Mouse (Mus musculus) right cerebral cortex, adult 2 months (tissue): Measurements from ENCODE around the gene Dnal4.

Experiments used
- DNase-seq, 2 experiments: peaks; one replicate each; pipeline ENCODE4 v3.0.0; 2021 to 2022; ENCODE audit warnings: low spot score in 2 of 2

Dnal4 gene

DNA sequence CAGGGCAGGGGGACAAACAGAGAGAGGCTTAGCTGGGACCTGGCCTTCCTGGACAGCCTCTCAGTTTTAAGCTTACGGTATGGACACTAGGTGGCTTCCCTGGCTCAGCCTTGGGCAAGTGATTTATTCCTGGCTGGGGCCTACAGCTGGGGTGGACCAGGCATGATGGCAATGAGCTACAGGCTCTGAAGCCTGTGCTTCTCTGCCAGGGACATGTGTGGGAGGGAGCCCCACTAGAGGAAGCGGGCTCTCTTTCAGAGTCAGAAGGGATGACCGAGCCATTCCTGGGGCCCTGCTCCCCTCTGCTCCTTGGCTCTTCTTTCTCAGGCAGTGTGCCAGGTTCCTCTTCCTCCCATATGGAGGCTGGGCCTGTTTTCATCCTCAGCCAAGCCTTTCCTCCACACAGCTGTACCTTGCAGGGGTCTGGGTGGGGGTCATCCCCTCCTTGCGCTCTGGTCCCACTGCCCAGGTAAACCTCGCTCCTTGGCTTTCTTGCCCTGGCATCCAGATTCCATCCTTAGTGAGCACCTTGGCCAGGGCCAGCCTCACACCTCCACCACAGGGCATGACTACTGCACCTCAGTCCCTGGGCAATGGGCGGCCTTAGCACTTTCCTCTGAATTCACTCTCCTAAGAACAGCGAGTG is 13.9 kb downstream of the Dnal4 start:
- DNase-seq: no peak

DNA sequence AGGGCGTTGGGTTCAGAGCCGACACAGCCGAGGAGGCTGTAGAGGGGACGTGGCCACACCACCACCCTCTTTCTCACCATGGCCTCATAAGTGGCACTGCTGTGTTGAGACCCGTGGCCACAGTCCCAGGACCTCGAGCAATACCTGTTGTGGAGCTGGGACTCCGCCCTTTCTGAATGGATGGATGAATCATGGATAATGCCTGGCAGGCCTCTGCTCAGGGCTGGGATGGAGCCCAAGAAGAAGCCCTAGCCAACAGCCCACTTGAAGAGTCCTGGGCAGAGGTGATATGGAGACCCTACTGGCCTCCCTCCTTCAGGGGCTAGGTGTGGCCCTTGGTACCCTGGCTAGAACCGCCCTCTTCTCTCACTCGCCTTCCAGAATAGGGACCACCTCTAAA is 14.6 kb downstream of the Dnal4 start:
- DNase-seq: no peak

- DNase-seq: peak in 1 of 2 experiments; percentile 69
Measured at GRCm38 (mm10) chr15:79760956-79761355, 16.7 kb downstream of the Dnal4 start.

GRCm38 (mm10) chr15:79757118-79757517 is 20.5 kb downstream of the Dnal4 start:
- DNase-seq: no peak

DNA sequence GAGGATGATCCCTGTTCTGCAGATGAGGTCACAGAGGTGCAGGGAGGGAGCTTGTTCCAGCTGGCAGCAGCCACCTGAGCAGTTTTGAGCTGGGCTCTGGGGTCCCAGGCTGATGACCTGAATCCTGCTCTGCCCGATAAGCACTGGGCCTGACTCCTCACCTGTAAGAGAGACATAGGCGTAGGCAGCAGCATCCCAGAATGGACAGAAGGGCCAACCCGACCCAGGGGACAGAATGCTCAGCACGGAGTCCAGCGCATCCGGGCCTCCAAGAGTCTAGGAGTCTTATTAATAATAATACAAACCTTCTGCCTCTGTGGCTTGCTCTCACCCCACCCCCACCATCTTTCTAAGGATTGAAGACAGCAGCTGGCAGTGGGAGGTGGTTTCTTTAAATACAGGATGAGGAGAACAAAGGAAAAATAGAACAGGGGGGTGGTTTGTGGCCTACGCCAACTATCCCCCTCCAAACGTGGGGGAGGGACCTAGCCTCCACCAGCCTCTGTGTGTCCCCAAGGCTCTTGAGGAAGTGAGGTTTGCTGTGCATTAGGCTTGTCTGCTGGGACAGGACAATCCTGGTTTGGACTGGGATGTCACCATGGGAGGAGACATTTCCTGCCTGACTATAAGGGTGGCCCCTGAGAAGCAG is 21.5 kb downstream of the Dnal4 start:
- DNase-seq: peak; percentile 59 to 78

- DNase-seq: no peak
Measured at GRCm38 (mm10) chr15:79755176-79755575, 22.5 kb downstream of the Dnal4 start.

DNA sequence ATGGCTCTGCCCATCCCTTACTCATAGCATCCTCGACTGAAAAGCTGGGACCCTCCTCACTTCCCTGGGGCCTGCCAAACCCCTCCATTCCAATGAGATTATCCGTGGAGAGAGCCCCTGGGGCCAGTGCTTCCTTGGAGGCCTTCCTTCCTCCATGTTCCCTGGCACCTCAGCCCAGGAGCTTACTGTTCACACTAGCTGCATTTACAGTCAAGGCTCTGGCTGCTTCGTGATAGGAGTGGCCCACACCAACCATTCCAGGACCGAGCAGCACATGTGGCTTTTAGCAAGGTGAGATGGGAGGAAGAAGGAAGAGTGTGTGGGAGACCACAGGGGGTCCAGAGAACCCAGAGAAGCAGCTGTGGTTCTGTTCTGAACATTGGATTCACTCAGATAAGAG is 23.8 kb downstream of the Dnal4 start:
- no peak for DNase-seq

DNA sequence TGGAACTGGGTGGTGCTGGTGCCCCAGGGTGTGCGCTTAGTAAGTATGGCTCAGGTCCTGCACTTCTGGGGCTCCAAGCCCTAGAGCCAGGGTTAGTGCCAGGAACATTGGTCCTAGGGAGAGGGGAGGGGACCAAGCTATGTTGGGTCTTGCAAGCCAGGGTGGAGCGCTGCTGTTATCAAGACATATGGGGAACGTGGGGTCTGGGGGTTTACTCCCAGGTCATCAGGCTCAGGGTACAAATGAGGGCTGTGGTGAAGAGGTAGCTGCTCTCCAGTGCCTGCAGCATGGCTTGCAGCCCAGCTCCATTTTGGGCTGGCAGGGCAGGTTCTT is 24.3 kb downstream of the Dnal4 start:
- DNase-seq: no peak

GRCm38 (mm10) chr15:79752742-79753419 is 24.8 kb downstream of the Dnal4 start:
- DNase-seq: peak; percentile 79 to 85

DNA sequence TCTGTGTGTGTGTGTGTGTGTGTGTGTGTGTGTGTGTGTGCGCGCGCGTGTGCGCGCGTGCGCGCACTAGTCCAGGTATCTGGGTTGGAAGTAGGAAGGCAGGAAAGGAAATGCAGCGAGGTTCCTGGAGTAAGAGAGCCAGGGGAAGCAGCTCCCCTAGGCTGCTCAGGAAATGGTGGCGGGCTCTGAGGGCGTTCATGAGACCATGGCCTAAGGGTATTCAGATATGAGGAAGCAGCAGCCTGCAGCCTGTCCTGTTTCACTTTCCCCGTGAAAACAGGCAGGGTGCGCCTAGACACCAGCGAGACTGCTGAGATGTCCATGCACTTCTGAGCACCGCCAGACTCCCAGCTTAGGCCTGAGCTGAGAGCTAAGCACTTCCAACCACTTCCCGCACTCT is 25.9 kb downstream of the Dnal4 start:
- no peak for DNase-seq

DNA sequence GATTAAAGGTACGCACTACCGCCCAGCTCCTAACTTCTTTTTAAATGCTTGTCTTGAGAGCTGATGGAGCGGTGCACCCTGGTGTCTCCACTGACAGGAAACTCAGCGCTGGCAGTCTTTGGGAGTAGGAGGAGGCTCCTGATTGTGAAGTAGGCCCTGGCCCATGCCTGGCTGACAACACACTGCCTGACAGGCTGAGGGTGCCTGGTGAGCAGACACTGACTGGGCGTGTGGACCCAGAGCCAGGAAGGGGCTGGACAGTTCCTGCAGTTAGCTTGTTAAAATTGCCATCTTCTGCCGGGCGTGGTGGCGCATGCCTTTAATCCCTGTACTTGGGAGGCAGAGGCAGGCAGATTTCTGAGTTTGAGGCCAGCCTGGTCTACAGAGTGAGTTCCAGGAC is 27.4 kb downstream of the Dnal4 start:
- no peak for DNase-seq

DNA sequence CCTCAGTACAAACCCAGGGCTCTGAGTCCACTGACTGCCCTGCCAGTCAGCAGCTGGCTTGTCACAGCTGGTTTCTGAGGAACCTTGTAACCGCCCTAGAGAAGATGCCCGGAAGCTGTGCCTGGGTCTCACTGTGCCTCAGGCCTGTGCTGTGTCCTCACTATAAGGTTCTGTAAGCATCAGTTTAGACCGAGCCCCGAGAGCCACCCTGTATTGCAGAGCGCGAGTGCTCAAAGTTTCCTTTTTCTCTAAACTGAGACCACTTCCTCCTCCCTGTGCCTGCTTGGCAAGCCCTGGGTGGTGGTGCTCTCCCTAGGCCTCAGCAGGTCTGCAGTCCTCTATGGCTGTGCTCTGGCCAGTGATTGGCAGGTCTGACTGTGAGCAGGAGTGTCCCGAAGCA is 28.5 kb downstream of the Dnal4 start:
- no peak for DNase-seq

DNA sequence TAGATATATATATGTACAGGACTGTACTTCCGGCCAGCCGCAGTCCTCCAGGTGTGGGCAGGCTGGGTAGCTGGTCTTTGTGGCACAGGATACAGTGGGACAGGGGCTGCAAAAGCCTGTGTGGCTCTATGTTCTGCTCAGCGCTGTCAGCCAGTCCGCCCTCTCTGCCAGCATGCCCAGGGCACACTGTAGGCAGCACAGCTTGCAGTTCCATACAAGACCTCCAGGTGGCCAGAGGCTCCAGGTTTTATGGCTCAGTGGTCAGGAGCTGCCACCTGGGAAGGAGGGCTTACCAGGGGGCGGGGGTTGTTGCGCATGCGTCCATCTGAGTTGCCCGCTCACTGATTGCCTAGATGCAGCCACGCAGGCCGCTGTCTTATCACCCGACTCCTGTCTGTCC is 29.7 kb downstream of the Dnal4 start:
- no peak for DNase-seq

GRCm38 (mm10) chr15:79745883-79746282 is 31.8 kb downstream of the Dnal4 start:
- no peak for DNase-seq

DNA sequence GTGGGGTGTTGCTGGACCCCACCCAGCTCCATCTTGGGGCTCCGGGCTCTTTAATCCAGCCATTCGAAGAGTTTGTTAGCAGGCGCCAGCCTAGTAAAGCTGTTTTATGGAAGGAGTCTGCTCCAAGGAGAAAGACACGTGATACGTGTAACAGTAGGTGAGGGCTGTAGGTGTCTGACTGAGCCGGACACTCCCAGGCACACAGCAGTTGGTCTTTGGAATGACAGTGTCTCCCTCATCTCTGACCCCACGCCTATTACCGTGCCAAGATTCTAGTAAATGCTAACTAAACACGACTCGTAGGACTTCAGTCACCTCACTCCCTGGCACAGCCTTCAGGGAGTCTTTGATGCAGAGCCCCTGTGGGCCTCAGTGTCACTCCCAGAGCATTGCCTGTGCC is 32.3 kb downstream of the Dnal4 start:
- no peak for DNase-seq

GRCm38 (mm10) chr15:79744742-79745141 is 32.9 kb downstream of the Dnal4 start:
- no peak for DNase-seq

DNA sequence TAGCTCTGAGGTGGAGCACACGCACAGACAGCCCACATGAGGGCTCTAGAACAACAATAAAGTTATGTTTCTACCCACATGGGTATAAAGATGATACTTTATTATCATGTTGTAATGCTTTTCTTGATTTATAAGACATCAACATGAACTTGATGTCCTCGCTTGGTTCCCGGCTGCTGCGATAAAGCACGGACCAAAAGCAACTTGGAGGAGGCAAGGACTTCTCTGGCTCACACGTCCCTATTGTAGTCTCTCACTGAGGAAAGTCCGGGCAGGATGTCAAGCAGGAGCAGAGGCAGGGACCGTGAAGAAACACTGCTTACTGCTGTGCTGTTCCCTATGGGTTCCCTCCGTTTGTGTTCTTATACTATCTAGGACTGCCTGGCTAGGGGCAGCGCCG is 33.6 kb downstream of the Dnal4 start:
- no peak for DNase-seq

- DNase-seq: no peak
Measured at GRCm38 (mm10) chr15:79742706-79743023, 35.0 kb downstream of the Dnal4 start.

DNA sequence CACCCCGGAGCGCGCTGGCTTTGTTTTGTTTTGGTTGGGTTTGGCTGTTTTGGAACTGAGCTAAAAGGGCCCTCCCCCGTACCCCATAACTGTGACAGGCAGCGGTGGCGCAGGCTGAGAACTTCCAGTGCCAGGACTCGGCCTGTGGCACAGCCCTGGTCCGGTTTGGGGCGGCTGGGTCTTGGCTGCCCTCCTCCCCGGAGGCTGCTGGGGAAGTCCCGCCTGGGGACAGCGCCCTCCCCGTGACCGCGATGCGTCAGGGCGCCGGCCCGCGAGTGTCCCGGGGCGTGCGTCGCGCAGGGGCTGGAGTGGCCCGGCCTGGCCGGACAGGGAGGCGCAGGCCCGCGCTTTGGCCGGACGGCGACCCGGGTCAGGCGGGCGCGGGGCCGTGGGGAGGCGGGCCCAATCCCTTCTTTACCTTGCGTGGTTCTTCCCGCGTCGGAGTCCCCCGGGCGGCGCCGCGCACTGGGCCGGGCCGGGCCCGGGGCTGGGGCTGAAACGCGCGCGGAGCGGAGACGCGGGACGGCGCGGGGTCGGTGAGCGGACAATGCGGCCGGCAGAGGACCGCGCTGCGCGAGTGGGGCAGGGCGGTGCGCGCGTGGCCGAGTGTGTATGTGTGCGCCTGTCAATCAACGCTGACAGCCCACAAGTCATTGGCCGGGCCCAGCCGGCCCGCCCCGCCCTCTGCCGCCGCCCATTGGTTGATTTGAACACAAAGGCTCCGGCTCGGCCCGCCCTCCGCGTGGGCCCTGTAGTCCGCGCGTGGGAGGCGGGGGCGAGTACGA is 35.5 kb downstream of the Dnal4 start, which contains the start of gene Sun2:
TSS of gene Sun2 (minus strand) at position 616 of the 785 bp plus-strand sequence.
- DNase-seq: peak; percentile 92 to 95

DNA sequence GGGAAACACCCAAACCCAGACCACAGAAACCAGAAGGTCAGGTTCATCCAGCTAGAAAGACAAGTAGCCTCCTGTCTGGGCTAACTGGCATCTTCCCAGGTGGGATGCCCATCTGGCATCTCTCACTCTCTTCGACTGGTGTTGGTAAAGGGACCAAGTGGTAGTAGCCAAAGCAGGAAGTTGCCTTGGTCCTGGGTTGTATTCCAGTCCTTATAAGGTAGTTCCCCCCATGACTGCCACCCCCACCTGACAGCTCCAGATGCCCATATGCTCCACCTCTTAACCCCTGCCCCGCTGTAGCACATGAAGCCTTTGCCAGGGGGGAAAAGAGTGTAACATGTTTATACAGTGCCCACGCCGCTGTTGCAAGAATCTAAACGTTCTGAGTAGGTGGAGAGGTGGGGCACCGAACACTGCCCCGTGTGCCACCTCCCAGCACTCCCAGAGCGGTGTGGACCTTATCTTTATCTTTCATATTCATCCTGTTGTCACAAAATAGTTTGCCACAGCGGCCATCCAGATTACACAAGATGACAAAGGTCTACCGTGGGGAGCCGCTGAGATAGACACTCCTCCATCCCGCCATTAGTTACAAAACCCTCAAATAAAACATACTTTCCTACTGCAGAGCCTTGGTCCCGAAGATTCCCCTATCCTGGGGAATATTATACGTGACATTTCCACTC is 36.3 kb downstream of the Dnal4 start:
- no peak for DNase-seq

GRCm38 (mm10) chr15:79740739-79741138 is 36.9 kb downstream of the Dnal4 start:
- no peak for DNase-seq

DNA sequence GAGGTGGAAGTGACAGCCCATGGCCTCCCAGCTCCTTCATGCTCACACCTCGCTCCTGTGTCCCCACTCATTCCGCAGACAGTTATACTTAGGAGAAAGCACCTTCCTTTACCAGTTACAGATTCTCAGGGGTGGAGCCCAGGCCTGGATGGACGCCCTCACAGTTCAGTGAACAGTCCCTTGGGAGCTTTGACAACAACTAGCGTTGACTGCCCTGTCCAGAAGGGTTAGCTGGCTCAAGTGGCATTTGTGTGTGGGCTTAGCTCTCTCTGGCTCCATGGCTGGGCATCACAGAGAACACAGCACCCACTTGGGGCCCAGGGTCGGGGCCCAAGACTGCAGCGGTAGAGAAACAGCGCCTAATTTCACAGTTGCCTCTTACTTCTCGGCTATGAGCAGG is 43.3 kb downstream of the Dnal4 start:
- DNase-seq: no peak
